Mouse (Mus musculus) ES-E14 (cell line): ENCODE measurements around the gene Rdh16.

Experiments
- CHD2 ChIP-seq: IDR thresholded peaks from 2 replicates; pipeline ENCODE4 v1.6.1; 2014; ENCODE audit warnings: mild to moderate bottlenecking, low read depth, low read length, inconsistent platforms
- ZC3H11A ChIP-seq: IDR thresholded peaks from 2 replicates; pipeline ENCODE4 v1.6.1; 2012; ENCODE audit warnings: low read depth, mild to moderate bottlenecking, inconsistent platforms, low read length, borderline replicate concordance
- ZNF384 ChIP-seq: IDR thresholded peaks from 2 replicates; pipeline ENCODE4 v1.6.1; 2012; ENCODE audit warnings: low read depth, low read length, inconsistent platforms

DNA sequence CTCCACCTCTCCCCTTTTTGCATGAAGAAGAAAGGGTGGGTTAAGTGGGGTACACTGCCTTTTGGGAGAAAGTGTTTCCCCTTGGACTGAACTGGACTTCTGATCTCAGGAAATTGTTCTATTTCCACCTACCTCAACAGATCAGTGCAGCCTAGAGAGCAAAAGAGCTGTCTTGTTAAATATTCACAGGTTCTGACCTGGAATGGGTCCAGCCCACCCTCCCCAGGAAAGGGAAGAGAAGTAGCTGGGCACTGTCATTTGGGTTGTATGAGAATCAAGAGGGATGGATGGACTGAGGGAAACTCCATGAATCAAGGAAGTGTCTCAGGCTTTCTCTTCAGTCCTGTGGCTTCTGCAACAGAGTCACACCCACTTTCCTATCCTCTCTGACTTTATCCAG lies 64.0 kb downstream of the Rdh16 start:
- TF ChIP-seq ZC3H11A: no peak
- no peak for TF ChIP-seq ZNF384
- no peak for TF ChIP-seq CHD2
